Mouse (Mus musculus): ENCODE results near the gene Cdc42ep1. TPM values are rescaled to one million over a fixed set of nuclear protein-coding genes. Genes with fewer than 3 reads are reported as not detected.

Gene Cdc42ep1
- polyA plus RNA-seq, 1 experiment, result not detected

GRCm38 (mm10) chr15:78804326-78804725 is 38.1 kb upstream of the Cdc42ep1 start:
- TF ChIP-seq POLR2A (IDR thresholded peaks at IDR 0.05; ENCODE audit: insufficient read depth, low read depth, low read length), result no peak
- H3K4me3 ChIP-seq (ENCODE audit: insufficient read depth, low read depth, low read length), result no peak overlapping the region
- H3K27ac ChIP-seq (ENCODE audit: insufficient read depth, low read depth, low read length), result peak overlapping the region; percentile 32; the same call in 1 of the 2 replicates
- peaks cover 34% of the 10 kb centered on the region for H3K4me1 ChIP-seq (ENCODE audit: control insufficient read depth, insufficient read depth, low read length)
- WGBS, result 22% methylated on average over 6 of the region's 6 CpGs

GRCm38 (mm10) chr15:78805351-78805750 is 37.1 kb upstream of the Cdc42ep1 start:
- Histone ChIP-seq H3K27ac (ENCODE audit: insufficient read depth, low read depth, low read length) (no peak overlapping the region), H3K4me3 (ENCODE audit: insufficient read depth, low read depth, low read length) (no peak overlapping the region), H3K4me1 (ENCODE audit: control insufficient read depth, insufficient read depth, low read length) (peaks cover 34% of the 10 kb centered on the region)
- 85% methylated on average over 2 of the region's 2 CpGs for WGBS
- TF ChIP-seq CTCF (IDR thresholded peaks at IDR 0.05; ENCODE audit: insufficient read depth, low read depth, low read length), result no peak
- no peak for TF ChIP-seq POLR2A (IDR thresholded peaks at IDR 0.05; ENCODE audit: insufficient read depth, low read depth, low read length)

- Histone ChIP-seq H3K4me1 (ENCODE audit: control insufficient read depth, insufficient read depth, low read length) (peaks cover 33% of the 10 kb centered on the region), H3K4me3 (ENCODE audit: insufficient read depth, low read depth, low read length) (no peak overlapping the region), H3K27ac (ENCODE audit: insufficient read depth, low read depth, low read length) (no peak overlapping the region)
- 48% methylated on average over 2 of the region's 2 CpGs for WGBS
- TF ChIP-seq CTCF (IDR thresholded peaks at IDR 0.05; ENCODE audit: insufficient read depth, low read depth, low read length) (no peak), POLR2A (IDR thresholded peaks at IDR 0.05; ENCODE audit: insufficient read depth, low read depth, low read length) (no peak)
These were observed 35.8 kb upstream of the Cdc42ep1 start for GRCm38 (mm10) chr15:78806614-78807013.

GRCm38 (mm10) chr15:78807141-78807540 is 35.3 kb upstream of the Cdc42ep1 start:
- Histone ChIP-seq H3K4me1 (ENCODE audit: control insufficient read depth, insufficient read depth, low read length) (peaks cover 28% of the 10 kb centered on the region), H3K27ac (ENCODE audit: insufficient read depth, low read depth, low read length) (no peak overlapping the region), H3K4me3 (ENCODE audit: insufficient read depth, low read depth, low read length) (no peak overlapping the region)
- WGBS, result 91% methylated on average over 3 of the region's 3 CpGs
- no peak for TF ChIP-seq POLR2A (IDR thresholded peaks at IDR 0.05; ENCODE audit: insufficient read depth, low read depth, low read length)
- no peak for TF ChIP-seq CTCF (IDR thresholded peaks at IDR 0.05; ENCODE audit: insufficient read depth, low read depth, low read length)

- TF ChIP-seq CTCF (IDR thresholded peaks at IDR 0.05; ENCODE audit: insufficient read depth, low read depth, low read length) (no peak), POLR2A (IDR thresholded peaks at IDR 0.05; ENCODE audit: insufficient read depth, low read depth, low read length) (no peak)
- WGBS, result 100% methylated on average over 2 of the region's 2 CpGs
- Histone ChIP-seq H3K27ac (ENCODE audit: insufficient read depth, low read depth, low read length) (no peak overlapping the region), H3K4me3 (ENCODE audit: insufficient read depth, low read depth, low read length) (no peak overlapping the region), H3K4me1 (ENCODE audit: control insufficient read depth, insufficient read depth, low read length) (peaks cover 11% of the 10 kb centered on the region)
These were observed 33.4 kb upstream of the Cdc42ep1 start for GRCm38 (mm10) chr15:78808980-78809379.

- TF ChIP-seq POLR2A (IDR thresholded peaks at IDR 0.05; ENCODE audit: insufficient read depth, low read depth, low read length), result no peak
- TF ChIP-seq CTCF (IDR thresholded peaks at IDR 0.05; ENCODE audit: insufficient read depth, low read depth, low read length), result no peak
- Histone ChIP-seq H3K27ac (ENCODE audit: insufficient read depth, low read depth, low read length) (no peak overlapping the region), H3K4me3 (ENCODE audit: insufficient read depth, low read depth, low read length) (no peak overlapping the region), H3K4me1 (ENCODE audit: control insufficient read depth, insufficient read depth, low read length) (peaks cover 8% of the 10 kb centered on the region; the same call in 1 of the 2 replicates)
- WGBS, result 73% methylated on average over 9 of the region's 9 CpGs
These were observed 32.7 kb upstream of the Cdc42ep1 start for GRCm38 (mm10) chr15:78809739-78810138.

GRCm38 (mm10) chr15:78810146-78810545 is 32.3 kb upstream of the Cdc42ep1 start:
- WGBS, result 71% methylated on average over 9 of the region's 9 CpGs
- Histone ChIP-seq H3K27ac (ENCODE audit: insufficient read depth, low read depth, low read length) (no peak overlapping the region), H3K4me1 (ENCODE audit: control insufficient read depth, insufficient read depth, low read length) (peaks cover 8% of the 10 kb centered on the region; the same call in 1 of the 2 replicates), H3K4me3 (ENCODE audit: insufficient read depth, low read depth, low read length) (no peak overlapping the region)
- TF ChIP-seq CTCF (IDR thresholded peaks at IDR 0.05; ENCODE audit: insufficient read depth, low read depth, low read length), result no peak

GRCm38 (mm10) chr15:78813603-78814002 is 28.8 kb upstream of the Cdc42ep1 start:
- WGBS, result 78% methylated on average over 4 of the region's 4 CpGs
- Histone ChIP-seq H3K4me1 (ENCODE audit: control insufficient read depth, insufficient read depth, low read length) (no peaks in the 10 kb centered on the region), H3K4me3 (ENCODE audit: insufficient read depth, low read depth, low read length) (no peak overlapping the region), H3K27ac (ENCODE audit: insufficient read depth, low read depth, low read length) (no peak overlapping the region)
- TF ChIP-seq CTCF (IDR thresholded peaks at IDR 0.05; ENCODE audit: insufficient read depth, low read depth, low read length), result no peak
- no peak for TF ChIP-seq POLR2A (IDR thresholded peaks at IDR 0.05; ENCODE audit: insufficient read depth, low read depth, low read length)

GRCm38 (mm10) chr15:78815314-78816073 is 26.9 kb upstream of the Cdc42ep1 start:
- WGBS, result 51% methylated on average over 11 of the region's 11 CpGs
- Histone ChIP-seq H3K27ac (ENCODE audit: insufficient read depth, low read depth, low read length) (no peak overlapping the region), H3K4me3 (ENCODE audit: insufficient read depth, low read depth, low read length) (no peak overlapping the region), H3K4me1 (ENCODE audit: control insufficient read depth, insufficient read depth, low read length) (no peaks in the 10 kb centered on the region)
- no peak for TF ChIP-seq CTCF (IDR thresholded peaks at IDR 0.05; ENCODE audit: insufficient read depth, low read depth, low read length)
- no peak for TF ChIP-seq POLR2A (IDR thresholded peaks at IDR 0.05; ENCODE audit: insufficient read depth, low read depth, low read length)

All from olfactory bulb, adult 2 months (tissue).